8 mouse cellular contexts compared by ENCODE assay signal in genomic region chr5:135010320-135010709, GRCm38 (mm10). TPM values are rescaled to one million over a fixed set of nuclear protein-coding genes. Genes with fewer than 3 reads are reported as not detected.
A peak's percentile ranks its signal among the peaks of the same experiment; 100 is the strongest.
DNase-seq lines count a peak whose midpoint lies in the region; ATAC-seq lines count a peak whose summit lies in the region.

No protein-coding gene starts in this region.

- no peak for ATAC-seq in kidney, embryonic 16.5 days (ENCODE audit: low FRiP score, low TSS enrichment)
- ATAC-seq in hindbrain, embryonic 14.5 days (ENCODE audit: low FRiP score): no peak
- ATAC-seq in midbrain, embryonic 16.5 days: no peak

- peak overlapping the region; percentile 99 for H3K27ac ChIP-seq in kidney, embryonic 16.5 days (ENCODE audit: low read length)
- H3K27ac ChIP-seq in embryonic facial prominence, embryonic 10.5 days (replicated peaks): peak overlapping the region; percentile 91
- peak overlapping the region; percentile 96 for H3K27ac ChIP-seq in hindbrain, embryonic 14.5 days
- H3K27ac ChIP-seq in midbrain, embryonic 16.5 days (ENCODE audit: low read length): peak overlapping the region; percentile 99

- peaks cover 30% of the 10 kb centered on the region for H3K4me1 ChIP-seq in kidney, embryonic 16.5 days (ENCODE audit: insufficient read depth, low read length)
- H3K4me1 ChIP-seq in embryonic facial prominence, embryonic 10.5 days: peaks cover 43% of the 10 kb centered on the region
- peaks cover 28% of the 10 kb centered on the region for H3K4me1 ChIP-seq in hindbrain, embryonic 14.5 days (replicated peaks; ENCODE audit: control insufficient read depth, insufficient read depth, low read length)
- H3K4me1 ChIP-seq in midbrain, embryonic 16.5 days (ENCODE audit: control insufficient read depth, insufficient read depth, low read length): peaks cover 22% of the 10 kb centered on the region

- DNase-seq in kidney, postnatal 25 days: no peak
- no peak for DNase-seq in embryonic facial prominence, embryonic 10.5 days (ENCODE audit: low spot score)
- DNase-seq in hindbrain, embryonic 14.5 days (ENCODE audit: low spot score): no peak
- DNase-seq in thymus, postnatal 4 days: no peak
- DNase-seq in MN1 (ENCODE audit: low spot score): no peak
- DNase-seq in layer of hippocampus, adult 11-12 months (ENCODE audit: low spot score): no peak

- H3K9me3 ChIP-seq in kidney, embryonic 16.5 days (ENCODE audit: low read length): no peaks in the 10 kb centered on the region
- H3K9me3 ChIP-seq in embryonic facial prominence, embryonic 10.5 days: no peaks in the 10 kb centered on the region
- no peaks in the 10 kb centered on the region for H3K9me3 ChIP-seq in hindbrain, embryonic 14.5 days (ENCODE audit: control insufficient read depth, low read length)
- no peaks in the 10 kb centered on the region for H3K9me3 ChIP-seq in midbrain, embryonic 16.5 days (replicated peaks; ENCODE audit: control insufficient read depth, low read length, poor library complexity, severe bottlenecking)

- no peaks in the 10 kb centered on the region for H3K36me3 ChIP-seq in kidney, embryonic 16.5 days (ENCODE audit: insufficient read depth, low read length)
- H3K36me3 ChIP-seq in embryonic facial prominence, embryonic 10.5 days (replicated peaks): no peaks in the 10 kb centered on the region
- H3K36me3 ChIP-seq in hindbrain, embryonic 14.5 days (replicated peaks; ENCODE audit: control insufficient read depth, insufficient read depth): no peaks in the 10 kb centered on the region
- no peaks in the 10 kb centered on the region for H3K36me3 ChIP-seq in midbrain, embryonic 16.5 days (ENCODE audit: control insufficient read depth, insufficient read depth, low read length)

- peak overlapping the region; percentile 69 for H3K4me2 ChIP-seq in kidney, embryonic 16.5 days (replicated peaks; ENCODE audit: low read depth, low read length)
- peak overlapping the region; percentile 95 for H3K4me2 ChIP-seq in hindbrain, embryonic 14.5 days (replicated peaks)
- H3K4me2 ChIP-seq in midbrain, embryonic 16.5 days (ENCODE audit: low read length): peak overlapping the region; percentile 85

- peak overlapping the region; percentile 73 for H3K9ac ChIP-seq in kidney, embryonic 16.5 days (replicated peaks; ENCODE audit: low read length)
- peak overlapping the region; percentile 87 for H3K9ac ChIP-seq in hindbrain, embryonic 14.5 days
- H3K9ac ChIP-seq in midbrain, embryonic 16.5 days (ENCODE audit: low read depth, low read length): peak overlapping the region; percentile 72

- H3K27me3 ChIP-seq in kidney, embryonic 16.5 days (ENCODE audit: insufficient read depth, low read length): no peaks in the 10 kb centered on the region
- peaks cover 14% of the 10 kb centered on the region for H3K27me3 ChIP-seq in embryonic facial prominence, embryonic 10.5 days (replicated peaks; ENCODE audit: low read depth, poor library complexity, severe bottlenecking)
- no peaks in the 10 kb centered on the region for H3K27me3 ChIP-seq in hindbrain, embryonic 14.5 days (ENCODE audit: control insufficient read depth, insufficient read depth, low read length)
- no peaks in the 10 kb centered on the region for H3K27me3 ChIP-seq in midbrain, embryonic 16.5 days (ENCODE audit: control insufficient read depth, insufficient read depth, low read depth, low read length)

- 37% methylated on average over 7 of the region's 7 CpGs for WGBS in kidney, embryonic 16.5 days
- 66% methylated on average over 7 of the region's 7 CpGs for WGBS in embryonic facial prominence, embryonic 10.5 days
- WGBS in hindbrain, embryonic 14.5 days: 54% methylated on average over 7 of the region's 7 CpGs
- WGBS in midbrain, embryonic 16.5 days: 61% methylated on average over 7 of the region's 7 CpGs

- peak overlapping the region; percentile 54 for H3K4me3 ChIP-seq in kidney, embryonic 16.5 days (ENCODE audit: low read length)
- H3K4me3 ChIP-seq in embryonic facial prominence, embryonic 10.5 days: peak overlapping the region; percentile 75
- H3K4me3 ChIP-seq in hindbrain, embryonic 14.5 days (replicated peaks; ENCODE audit: low read length): peak overlapping the region; percentile 57
- peak overlapping the region; percentile 68 for H3K4me3 ChIP-seq in midbrain, embryonic 16.5 days (ENCODE audit: low read depth, low read length)

RNA-seq across cellular contexts. Expression of gene Abhd11, which starts 1.4 kb away (rescaled TPM):
- 81.1 and 81.9 TPM in 2 replicates for polyA plus RNA-seq in kidney, embryonic 16.5 days (2015; fragmentation: Nextera tagmentation; extraction: Ambion mirVana)
- 39.6 and 41.7 TPM in 2 replicates for polyA plus RNA-seq in embryonic facial prominence, embryonic 10.5 days (2016; fragmentation: Nextera tagmentation; extraction: Ambion mirVana)
- polyA plus RNA-seq in hindbrain, embryonic 14.5 days (2014; fragmentation: Nextera tagmentation; extraction: Ambion mirVana): 62.7 and 72.3 TPM in 2 replicates
- polyA plus RNA-seq in midbrain, embryonic 16.5 days (2015; fragmentation: Nextera tagmentation; extraction: Ambion mirVana): 76.5 and 81.5 TPM in 2 replicates

RNA-seq across cellular contexts. Expression of gene Stx1a, which starts 13.0 kb away (rescaled TPM):
- 13.4 and 13.5 TPM in 2 replicates for polyA plus RNA-seq in kidney, embryonic 16.5 days (2015; fragmentation: Nextera tagmentation; extraction: Ambion mirVana)
- polyA plus RNA-seq in embryonic facial prominence, embryonic 10.5 days (2016; fragmentation: Nextera tagmentation; extraction: Ambion mirVana): 13.5 and 13.8 TPM in 2 replicates
- polyA plus RNA-seq in hindbrain, embryonic 14.5 days (2014; fragmentation: Nextera tagmentation; extraction: Ambion mirVana): 113 and 134 TPM in 2 replicates
- polyA plus RNA-seq in midbrain, embryonic 16.5 days (2015; fragmentation: Nextera tagmentation; extraction: Ambion mirVana): 162 and 195 TPM in 2 replicates

RNA-seq across cellular contexts. Expression of gene Cldn3, which starts 24.3 kb away (rescaled TPM):
- 67.7 and 69.2 TPM in 2 replicates for polyA plus RNA-seq in kidney, embryonic 16.5 days (2015; fragmentation: Nextera tagmentation; extraction: Ambion mirVana)
- polyA plus RNA-seq in embryonic facial prominence, embryonic 10.5 days (2016; fragmentation: Nextera tagmentation; extraction: Ambion mirVana): 18.2 and 18.8 TPM in 2 replicates
- 2.1 and 2.6 TPM in 2 replicates for polyA plus RNA-seq in hindbrain, embryonic 14.5 days (2014; fragmentation: Nextera tagmentation; extraction: Ambion mirVana)
- 2.2 and 2.6 TPM in 2 replicates for polyA plus RNA-seq in midbrain, embryonic 16.5 days (2015; fragmentation: Nextera tagmentation; extraction: Ambion mirVana)

RNA-seq across cellular contexts. Expression of gene Dnajc30, which starts 53.7 kb away (rescaled TPM):
- 33.3 and 38.7 TPM in 2 replicates for polyA plus RNA-seq in kidney, embryonic 16.5 days (2015; fragmentation: Nextera tagmentation; extraction: Ambion mirVana)
- polyA plus RNA-seq in embryonic facial prominence, embryonic 10.5 days (2016; fragmentation: Nextera tagmentation; extraction: Ambion mirVana): 27.0 and 27.4 TPM in 2 replicates
- polyA plus RNA-seq in hindbrain, embryonic 14.5 days (2014; fragmentation: Nextera tagmentation; extraction: Ambion mirVana): 42.5 and 43.0 TPM in 2 replicates
- 48.8 and 49.6 TPM in 2 replicates for polyA plus RNA-seq in midbrain, embryonic 16.5 days (2015; fragmentation: Nextera tagmentation; extraction: Ambion mirVana)

RNA-seq across cellular contexts. Expression of gene Bud23, which starts 54.4 kb away (rescaled TPM):
- 134 and 139 TPM in 2 replicates for polyA plus RNA-seq in kidney, embryonic 16.5 days (2015; fragmentation: Nextera tagmentation; extraction: Ambion mirVana)
- polyA plus RNA-seq in embryonic facial prominence, embryonic 10.5 days (2016; fragmentation: Nextera tagmentation; extraction: Ambion mirVana): 190 and 194 TPM in 2 replicates
- 61.9 and 63.3 TPM in 2 replicates for polyA plus RNA-seq in hindbrain, embryonic 14.5 days (2014; fragmentation: Nextera tagmentation; extraction: Ambion mirVana)
- 74.4 and 76.9 TPM in 2 replicates for polyA plus RNA-seq in midbrain, embryonic 16.5 days (2015; fragmentation: Nextera tagmentation; extraction: Ambion mirVana)
